In the genomic region with DNA sequence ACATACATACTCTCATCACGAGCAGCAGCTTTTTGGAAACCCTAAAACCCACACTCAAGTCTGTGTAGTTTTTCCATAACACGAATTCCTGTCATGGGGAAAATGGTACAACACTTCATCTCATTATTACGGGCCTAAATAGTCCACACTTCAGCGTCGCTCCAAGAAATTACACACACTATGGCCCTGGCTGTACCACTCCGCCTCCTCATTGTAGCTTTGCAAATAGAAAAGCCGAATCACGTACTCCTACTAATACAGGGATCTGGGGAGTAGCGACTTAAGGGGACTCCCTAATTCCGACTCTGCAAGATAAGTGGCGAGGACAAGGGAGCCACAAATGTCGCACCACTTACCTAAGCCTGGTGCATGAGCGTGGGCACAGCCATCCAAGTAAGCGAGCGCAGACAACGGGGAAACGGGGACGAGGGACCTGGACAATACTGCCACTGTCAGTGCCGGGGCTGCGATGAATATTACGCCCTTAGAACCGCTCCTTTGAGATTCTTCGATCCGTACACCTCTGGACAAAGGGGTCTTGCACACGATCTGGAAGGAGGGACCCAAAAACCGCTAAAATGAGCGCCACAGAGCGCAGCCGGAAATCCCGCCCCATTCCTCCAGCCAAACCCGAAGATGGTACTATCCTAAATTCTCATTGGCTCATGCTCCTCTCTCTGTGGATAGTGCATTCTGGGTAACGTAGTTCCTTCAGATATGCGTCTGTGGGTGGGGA, we compare ENCODE assay signal across 8 mouse cellular contexts. TPM values are rescaled to one million over a fixed set of nuclear protein-coding genes. Genes with fewer than 3 reads are reported as not detected.
DNase-seq lines count a peak whose midpoint lies in the region; ATAC-seq and TF ChIP-seq lines count a peak whose summit lies in the region.

Gene Zik1 (minus strand): TSS at position 609 of the 736 bp plus-strand sequence.

- peak within 1 kb of the TSS; percentile 95 for H3K4me3 ChIP-seq in cortical plate, adult 2 months (ENCODE audit: insufficient read depth, low read length)
- peak within 1 kb of the TSS; percentile 60 for H3K4me3 ChIP-seq in hindbrain, embryonic 15.5 days

- H3K36me3 ChIP-seq in hindbrain, embryonic 15.5 days = peaks cover 31% of the 10 kb centered on the region

- ATAC-seq in hindbrain, embryonic 15.5 days (ENCODE audit: low FRiP score, low read depth) = peak; percentile 98

- H3K4me1 ChIP-seq in cortical plate, adult 2 months (ENCODE audit: control insufficient read depth, insufficient read depth, low read length) = peaks cover 2% of the 10 kb centered on the region; the same call in 1 of the 2 replicates
- peaks cover 23% of the 10 kb centered on the region for H3K4me1 ChIP-seq in hindbrain, embryonic 15.5 days (replicated peaks)

- no peak for TF ChIP-seq CTCF in cortical plate, adult 2 months (IDR thresholded peaks at IDR 0.05; ENCODE audit: extremely low read depth, insufficient read depth, low read length)

- H3K9ac ChIP-seq in hindbrain, embryonic 15.5 days = peak within 1 kb of the TSS; percentile 75

- peak; percentile 73 to 90 for DNase-seq in adrenal gland, adult (ENCODE audit: inconsistent age in 2 of 2, low spot score in 1 of 2)
- peak; percentile 51 for DNase-seq in gastrocnemius, adult 18-20 months (ENCODE audit: low spot score)
- DNase-seq in layer of hippocampus, postnatal 25 days (ENCODE audit: extremely low spot score in 1 of 2, low spot score in 1 of 2) = peak; percentile 59 to 69
- peak; percentile 73 for DNase-seq in lung, postnatal 10 days
- peak; percentile 65 for DNase-seq in ovary, postnatal 36 days (ENCODE audit: low spot score)
- peak; percentile 66 for DNase-seq in thymus, postnatal 25 days

- no peak for TF ChIP-seq POLR2A in cortical plate, adult 2 months (IDR thresholded peaks at IDR 0.05; ENCODE audit: extremely low read depth, insufficient read depth, low read length)

- peak within 1 kb of the TSS; percentile 73 for H3K4me2 ChIP-seq in hindbrain, embryonic 15.5 days

- no peaks in the 10 kb centered on the region for H3K27me3 ChIP-seq in hindbrain, embryonic 15.5 days

- WGBS in hindbrain, embryonic 15.5 days = 2% methylated on average over 33 of the region's 33 CpGs

- peak within 1 kb of the TSS; percentile 88 for H3K27ac ChIP-seq in cortical plate, adult 2 months (ENCODE audit: insufficient read depth, low read length)
- peak within 1 kb of the TSS; percentile 75 for H3K27ac ChIP-seq in hindbrain, embryonic 15.5 days (replicated peaks)

- no peaks in the 10 kb centered on the region for H3K9me3 ChIP-seq in hindbrain, embryonic 15.5 days

RNA-seq across cellular contexts. Expression of gene Zik1, which starts in this region (rescaled TPM):
- 7.3 and 8.6 TPM in 2 replicates for polyA plus RNA-seq in cortical plate, adult 2 months (2012; rRNA removed)
- 1 to 10 TPM; 1.1 to 1.3 TPM for total RNA-seq in gastrocnemius, adult 18-20 months (2021)
- 35.3 and 35.6 TPM in 2 replicates for polyA plus RNA-seq in hindbrain, embryonic 15.5 days (2015; fragmentation: Nextera tagmentation; extraction: Ambion mirVana)
- total RNA-seq in layer of hippocampus, postnatal 25 days (2021) = 10 to 100 TPM; 15.6 to 15.8 TPM

Comparison
In these comparisons a context has a peak if more than half of its experiments do, and no peak if none do; other contexts are left out.
1. Peak in every context shown above with its lines: DNase-seq, ATAC-seq, H3K4me3 ChIP-seq and H3K27ac ChIP-seq.
2. RNA of gene Zik1 (total RNA-seq): 15.6 to 15.8 TPM in layer of hippocampus, postnatal 25 days; 1.1 to 1.3 TPM in gastrocnemius, adult 18-20 months; every median in the first group is over 4 times any median in the second.